13 mouse cellular contexts compared by ENCODE assay signal in the genomic region with DNA sequence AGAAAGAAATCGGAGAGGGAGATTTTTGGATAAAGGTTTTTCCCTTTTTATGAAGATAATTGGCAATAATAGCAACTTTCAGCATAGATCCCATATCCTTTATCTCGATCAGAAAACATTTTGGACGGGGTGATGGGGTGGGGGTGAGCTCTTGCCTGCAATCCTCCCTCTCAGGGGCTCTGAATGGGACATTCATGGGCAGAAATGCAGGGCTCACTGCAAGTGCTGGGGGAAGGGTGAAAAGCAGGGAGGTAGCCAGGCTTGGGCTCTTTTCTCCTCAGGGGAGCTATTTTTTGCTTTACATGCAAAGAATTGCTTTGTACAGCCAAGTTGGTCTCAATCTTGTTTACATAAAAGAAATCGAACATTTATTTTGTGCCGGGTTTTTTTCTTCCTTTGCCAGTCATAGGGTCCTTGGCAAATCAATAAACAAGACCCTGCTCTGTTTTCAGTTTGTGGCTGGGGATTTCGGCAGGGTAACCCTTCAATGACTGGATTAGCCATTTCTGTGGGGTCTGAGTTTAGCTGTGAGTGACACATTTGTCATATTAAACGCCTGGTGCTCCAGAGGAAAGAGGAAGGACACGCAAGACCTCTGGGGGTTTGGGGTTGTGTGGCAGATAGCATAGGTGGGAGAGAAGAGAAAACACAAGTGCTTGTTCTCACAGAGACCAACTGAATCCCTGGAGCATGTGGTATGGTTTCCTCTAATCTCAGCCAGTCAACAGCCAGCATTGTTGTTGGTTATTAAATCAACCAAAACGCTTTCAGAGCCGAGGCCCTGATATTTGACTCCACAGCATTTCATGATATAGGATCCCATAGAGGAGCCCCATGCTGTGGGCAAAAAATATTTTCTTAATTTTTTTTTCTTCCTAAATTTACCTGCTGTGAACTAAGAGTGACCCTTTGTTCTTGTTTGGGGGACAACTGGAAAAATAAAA.
DNase-seq lines count a peak whose midpoint lies in the region; ATAC-seq lines count a peak whose summit lies in the region.
"Had no signal": no experiment of that assay in that cellular context is flagged by ENCODE, and none has a peak within 500 bp of the region (broad histone marks: within the 10 kb centered on the region; RNA-seq: fewer than 3 reads in every experiment).

No protein-coding gene starts in this region.

- no peaks in the 10 kb centered on the region; the same call in 1 of the 2 replicates for H3K4me1 ChIP-seq in embryonic facial prominence, embryonic 11.5 days (ENCODE audit: control insufficient read depth, insufficient read depth, low read length)
- peaks cover 19% of the 10 kb centered on the region for H3K4me1 ChIP-seq in midbrain, embryonic 12.5 days
- H3K4me1 ChIP-seq: liver, embryonic 15.5 days had no signal

- H3K9ac ChIP-seq in embryonic facial prominence, embryonic 11.5 days (replicated peaks; ENCODE audit: low read length) = no peak overlapping the region
- no peak overlapping the region for H3K9ac ChIP-seq in midbrain, embryonic 12.5 days (replicated peaks)
- H3K9ac ChIP-seq: liver, embryonic 15.5 days; neural tube, embryonic 13.5 days had no signal

- no peak overlapping the region for H3K4me3 ChIP-seq in embryonic facial prominence, embryonic 11.5 days (ENCODE audit: low read depth, low read length)
- no peak overlapping the region for H3K4me3 ChIP-seq in midbrain, embryonic 12.5 days
- H3K4me3 ChIP-seq: liver, embryonic 15.5 days; neural tube, embryonic 13.5 days had no signal

- no peaks in the 10 kb centered on the region for H3K9me3 ChIP-seq in embryonic facial prominence, embryonic 11.5 days (replicated peaks; ENCODE audit: control insufficient read depth, low read length)
- no peaks in the 10 kb centered on the region for H3K9me3 ChIP-seq in midbrain, embryonic 12.5 days
- H3K9me3 ChIP-seq: liver, embryonic 15.5 days; neural tube, embryonic 13.5 days had no signal

- H3K36me3 ChIP-seq in embryonic facial prominence, embryonic 11.5 days (replicated peaks; ENCODE audit: control insufficient read depth, insufficient read depth, low read depth, low read length) = no peaks in the 10 kb centered on the region
- no peaks in the 10 kb centered on the region for H3K36me3 ChIP-seq in midbrain, embryonic 12.5 days
- H3K36me3 ChIP-seq: liver, embryonic 15.5 days; neural tube, embryonic 13.5 days had no signal

- peak overlapping the region; percentile 59; the same call in 1 of the 2 replicates for H3K27ac ChIP-seq in embryonic facial prominence, embryonic 11.5 days (replicated peaks; ENCODE audit: low read depth, low read length)
- peak overlapping the region; percentile 20; the same call in 1 of the 2 replicates for H3K27ac ChIP-seq in midbrain, embryonic 12.5 days (replicated peaks)
- H3K27ac ChIP-seq: kidney, postnatal 0 days; liver, embryonic 15.5 days; neural tube, embryonic 13.5 days; stomach, postnatal 0 days had no signal

- DNase-seq in embryo, embryonic 10.5 days (ENCODE audit: low spot score) = peak; percentile 15
- no peak for DNase-seq in embryo, embryonic 9.5 days (ENCODE audit: extremely low spot score)
- DNase-seq in embryonic facial prominence, embryonic 11.5 days (ENCODE audit: low spot score) = peak; percentile 53
- peak; percentile 17 for DNase-seq in forelimb bud, embryonic 11.5 days (ENCODE audit: low read depth, low spot score)
- DNase-seq in frontal cortex, postnatal 25 days (ENCODE audit: low spot score in 2 of 2) = no peak
- DNase-seq in cerebellum, postnatal 4 days (ENCODE audit: low spot score in 2 of 2) = no peak
- DNase-seq: right cerebral cortex, postnatal 14 days had no signal

- peak; percentile 66 for ATAC-seq in embryonic facial prominence, embryonic 11.5 days (replicated peaks; ENCODE audit: insufficient number of reproducible peaks, low FRiP score, low TSS enrichment, low read depth)
- peak; percentile 66 for ATAC-seq in midbrain, embryonic 12.5 days (ENCODE audit: low FRiP score, low read depth)
- no peak for ATAC-seq in cerebellum, adult (ENCODE audit: insufficient number of reproducible peaks, low FRiP score, low TSS enrichment)

- H3K27me3 ChIP-seq in embryonic facial prominence, embryonic 11.5 days (ENCODE audit: control insufficient read depth, insufficient read depth, low read length) = no peaks in the 10 kb centered on the region
- H3K27me3 ChIP-seq in midbrain, embryonic 12.5 days = no peaks in the 10 kb centered on the region
- H3K27me3 ChIP-seq: liver, embryonic 15.5 days; neural tube, embryonic 13.5 days had no signal

- WGBS in embryonic facial prominence, embryonic 11.5 days = 16% methylated on average over 10 of the region's 10 CpGs
- WGBS in midbrain, embryonic 12.5 days = 30% methylated on average over 10 of the region's 10 CpGs

- no peak overlapping the region for H3K4me2 ChIP-seq in embryonic facial prominence, embryonic 11.5 days (ENCODE audit: low read depth, low read length)
- no peak overlapping the region for H3K4me2 ChIP-seq in midbrain, embryonic 12.5 days (replicated peaks)
- H3K4me2 ChIP-seq: liver, embryonic 15.5 days; neural tube, embryonic 13.5 days had no signal

Comparison
In these comparisons a context has a peak if more than half of its experiments do, and no peak if none do; other contexts are left out.
1. DNase-seq: peak in embryo, embryonic 10.5 days (single experiment), embryonic facial prominence, embryonic 11.5 days (single experiment) and forelimb bud, embryonic 11.5 days (single experiment); none in embryo, embryonic 9.5 days (single experiment), frontal cortex, postnatal 25 days (0 of 2) and cerebellum, postnatal 4 days (0 of 2).